Mouse (Mus musculus) liver, embryonic 15.5 days (tissue): ENCODE results near the gene Abl2. TPM values are rescaled to one million over a fixed set of nuclear protein-coding genes. Genes with fewer than 3 reads are reported as not detected.

ENCODE experiments used
- ATAC-seq: fragments of 200-750 bp; cut with Nextera tagmentation; 2 replicates; pipeline ENCODE4 v1.8.0; 2017; ENCODE audit warnings: moderate number of reproducible peaks, mild to moderate bottlenecking, moderate library complexity; ENCODE audit not compliant: insufficient read depth
- H3K27ac ChIP-seq: fragments of 300-500 bp; sonication (generic); replicated peaks from 2 replicates; pipeline ENCODE4 v1.5.1; 2015; ENCODE audit warnings: mild to moderate bottlenecking, inconsistent platforms
- H3K27me3 ChIP-seq: fragments of 300-500 bp; sonication (generic); 2 replicates; pipeline ENCODE4 v1.6.1; 2015; ENCODE audit warnings: mild to moderate bottlenecking, inconsistent platforms
- H3K36me3 ChIP-seq: fragments of 300-500 bp; sonication (generic); replicated peaks from 2 replicates; pipeline ENCODE4 v1.6.1; 2015; ENCODE audit warnings: moderate library complexity, mild to moderate bottlenecking, inconsistent platforms
- H3K4me1 ChIP-seq: fragments of 300-500 bp; sonication (generic); replicated peaks from 2 replicates; pipeline ENCODE4 v1.6.1; 2015; ENCODE audit warnings: inconsistent platforms
- H3K4me2 ChIP-seq: fragments of 300-500 bp; sonication (generic); 2 replicates; pipeline ENCODE4 v1.6.1; 2015; ENCODE audit warnings: moderate library complexity, mild to moderate bottlenecking, inconsistent platforms
- H3K4me3 ChIP-seq: fragments of 300-500 bp; sonication (generic); replicated peaks from 2 replicates; pipeline ENCODE4 v1.5.1; 2015; ENCODE audit warnings: mild to moderate bottlenecking, inconsistent platforms
- H3K9ac ChIP-seq: fragments of 300-500 bp; sonication (generic); 2 replicates; pipeline ENCODE4 v1.6.1; 2015; ENCODE audit warnings: moderate library complexity, mild to moderate bottlenecking, inconsistent platforms
- H3K9me3 ChIP-seq: fragments of 300-500 bp; sonication (generic); replicated peaks from 2 replicates; pipeline ENCODE4 v1.6.1; 2016; ENCODE audit warnings: inconsistent platforms
- WGBS: fragments of 180-500 bp; shearing (Covaris S2); methylation state at CpG from one replicate; pipeline ENCODE4 v1.1.7; 2015; ENCODE audit warnings: mixed read lengths; ENCODE audit not compliant: insufficient replicate concordance; 5-methylcytosine and 5-hydroxymethylcytosine counted together
- polyA plus RNA-seq: library from polyadenylated mRNA; unstranded; fragments of >200 nt; fragmentation: Nextera tagmentation; extraction: Ambion mirVana; gene quantifications from 2 replicates; pipeline ENCODE4 v1.2.1, GENCODE M21; 2015

Abl2 gene
- polyA plus RNA-seq, 1 experiment from 2014 or later, result 0.90 TPM

DNA sequence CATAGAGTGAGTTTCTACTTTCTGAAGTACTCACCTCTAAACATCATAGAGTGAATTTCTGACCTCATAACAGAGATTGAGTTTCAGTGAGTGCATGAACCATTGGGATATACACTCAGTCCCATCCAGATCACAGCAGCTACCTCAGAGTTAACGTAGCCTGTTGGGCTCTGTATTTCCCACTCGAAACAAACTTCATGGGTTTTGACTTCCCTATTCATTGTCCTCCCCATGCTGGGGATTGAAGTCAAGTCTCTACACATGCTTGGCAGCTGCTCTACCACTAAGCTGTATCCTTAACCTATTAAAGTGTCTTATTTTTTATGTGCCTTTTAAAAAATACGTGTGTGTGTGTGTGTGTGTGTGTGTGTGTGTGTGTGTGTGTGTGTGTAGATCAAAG lies 26.9 kb downstream of the Abl2 start:
- no peaks in the 10 kb centered on the region for H3K9me3 ChIP-seq
- peaks cover 7% of the 10 kb centered on the region; the same call in 1 of the 2 replicates for H3K4me1 ChIP-seq
- WGBS, result 50% methylated on average over 3 of the region's 3 CpGs
- ATAC-seq, result no peak
- H3K36me3 ChIP-seq, result no peaks in the 10 kb centered on the region
- H3K27me3 ChIP-seq, result no peaks in the 10 kb centered on the region
- H3K27ac ChIP-seq, result no peak overlapping the region
- no peak overlapping the region for H3K4me2 ChIP-seq
- H3K4me3 ChIP-seq, result no peak overlapping the region
- H3K9ac ChIP-seq, result no peak overlapping the region

DNA sequence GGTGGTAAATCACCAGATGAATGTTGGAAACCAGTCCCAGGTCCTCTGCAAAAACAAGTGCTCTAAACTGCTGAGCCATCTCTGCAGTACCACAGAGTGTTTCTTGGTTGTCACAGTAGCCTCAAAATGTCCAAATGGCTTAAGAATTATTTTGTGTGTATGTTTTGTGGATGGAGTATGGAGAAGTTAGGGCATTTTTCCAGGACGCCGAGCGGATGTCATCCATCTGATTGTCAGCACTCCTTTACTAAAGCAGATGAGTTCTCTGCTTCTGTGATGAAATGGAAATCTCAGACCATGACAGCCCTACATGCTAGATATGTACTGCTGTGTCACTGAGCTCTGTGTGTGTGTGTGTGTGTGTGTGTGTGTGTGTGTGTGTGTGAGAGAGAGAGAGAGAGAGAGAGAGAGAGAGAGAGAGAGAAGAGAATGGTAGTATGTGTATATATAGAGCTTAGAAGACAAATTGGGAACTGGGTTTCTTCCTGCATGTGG lies 31.3 kb downstream of the Abl2 start:
- no peaks in the 10 kb centered on the region for H3K36me3 ChIP-seq
- ATAC-seq, result no peak
- no peaks in the 10 kb centered on the region for H3K9me3 ChIP-seq
- no peak overlapping the region for H3K27ac ChIP-seq
- H3K4me1 ChIP-seq, result peaks cover 10% of the 10 kb centered on the region; the same call in 1 of the 2 replicates
- 82% methylated on average over 3 of the region's 3 CpGs for WGBS
- H3K4me2 ChIP-seq, result no peak overlapping the region
- no peaks in the 10 kb centered on the region for H3K27me3 ChIP-seq
- H3K4me3 ChIP-seq, result no peak overlapping the region
- H3K9ac ChIP-seq, result no peak overlapping the region

DNA sequence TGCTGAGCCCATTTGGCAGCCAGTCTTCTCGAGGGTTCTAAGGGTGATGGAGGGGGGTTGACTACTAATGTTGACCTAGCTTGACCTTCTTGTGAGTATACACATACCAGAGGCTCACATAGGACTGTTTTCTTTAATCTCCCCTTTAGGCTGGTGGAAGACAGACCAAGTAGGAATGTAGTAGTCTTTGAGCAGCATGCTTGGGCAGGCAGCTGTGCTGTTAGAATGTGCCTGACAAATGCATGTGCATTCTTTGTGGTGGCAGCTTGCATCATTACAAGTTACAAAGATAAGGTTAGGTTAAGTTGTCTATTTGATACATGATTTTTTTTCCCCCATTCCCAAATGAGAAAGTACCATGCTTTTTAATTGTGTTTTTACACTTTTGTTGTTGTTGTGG lies 31.8 kb downstream of the Abl2 start:
- ATAC-seq, result no peak
- Histone ChIP-seq H3K36me3 (no peaks in the 10 kb centered on the region), H3K27me3 (no peaks in the 10 kb centered on the region), H3K9me3 (no peaks in the 10 kb centered on the region), H3K9ac (no peak overlapping the region), H3K27ac (no peak overlapping the region), H3K4me3 (no peak overlapping the region), H3K4me2 (no peak overlapping the region), H3K4me1 (peaks cover 10% of the 10 kb centered on the region; the same call in 1 of the 2 replicates)
- 36% methylated on average over 1 of the region's 1 CpGs for WGBS

DNA sequence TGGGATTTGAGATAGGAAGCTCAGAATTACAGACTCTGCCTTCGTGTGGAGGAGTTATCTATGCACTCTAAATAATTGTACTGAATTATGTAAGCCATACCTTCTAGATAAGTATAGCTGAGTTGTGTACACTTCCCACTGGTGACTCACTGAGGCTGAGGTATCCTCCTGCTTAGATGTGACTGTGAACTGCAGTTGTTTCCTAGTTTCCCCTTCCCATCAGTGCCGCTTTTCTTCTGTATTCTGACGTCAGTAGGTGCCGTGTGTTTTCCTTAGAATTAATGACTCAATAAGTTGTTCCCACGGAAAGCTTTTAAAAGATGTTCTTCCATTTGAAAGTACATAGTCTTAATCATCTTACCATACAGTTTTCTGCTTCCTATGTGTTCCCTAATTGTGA lies 34.7 kb downstream of the Abl2 start:
- peaks cover 10% of the 10 kb centered on the region; the same call in 1 of the 2 replicates for H3K4me1 ChIP-seq
- 63% methylated on average over 5 of the region's 5 CpGs for WGBS
- H3K9ac ChIP-seq, result no peak overlapping the region
- H3K4me3 ChIP-seq, result no peak overlapping the region
- H3K4me2 ChIP-seq, result no peak overlapping the region
- H3K36me3 ChIP-seq, result no peaks in the 10 kb centered on the region
- H3K27me3 ChIP-seq, result no peaks in the 10 kb centered on the region
- no peak for ATAC-seq
- H3K9me3 ChIP-seq, result no peaks in the 10 kb centered on the region
- H3K27ac ChIP-seq, result no peak overlapping the region

DNA sequence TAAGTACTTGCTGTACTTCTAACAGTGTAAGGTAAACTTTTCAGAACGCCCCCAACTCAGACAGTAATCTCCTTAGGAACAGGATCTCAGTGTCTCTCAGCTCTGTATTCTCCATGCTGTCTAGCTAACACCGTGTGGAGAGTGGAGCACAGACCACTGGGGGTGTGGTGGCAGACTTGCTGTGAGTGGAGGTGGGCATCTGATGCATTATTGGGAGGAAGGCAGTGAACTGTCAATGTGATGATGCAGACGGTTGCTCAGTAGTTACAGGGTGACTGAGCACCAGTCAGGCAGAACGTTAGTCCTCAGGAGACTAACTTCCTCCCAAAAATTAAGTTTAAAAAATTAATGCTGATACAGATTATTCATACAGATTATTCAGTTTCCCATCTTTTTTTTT lies 38.5 kb downstream of the Abl2 start:
- Histone ChIP-seq H3K9me3 (no peaks in the 10 kb centered on the region), H3K4me2 (no peak overlapping the region), H3K4me1 (no peaks in the 10 kb centered on the region; the same call in 1 of the 2 replicates), H3K27me3 (no peaks in the 10 kb centered on the region), H3K4me3 (no peak overlapping the region), H3K9ac (no peak overlapping the region), H3K36me3 (no peaks in the 10 kb centered on the region), H3K27ac (no peak overlapping the region)
- 76% methylated on average over 4 of the region's 4 CpGs for WGBS
- no peak for ATAC-seq

DNA sequence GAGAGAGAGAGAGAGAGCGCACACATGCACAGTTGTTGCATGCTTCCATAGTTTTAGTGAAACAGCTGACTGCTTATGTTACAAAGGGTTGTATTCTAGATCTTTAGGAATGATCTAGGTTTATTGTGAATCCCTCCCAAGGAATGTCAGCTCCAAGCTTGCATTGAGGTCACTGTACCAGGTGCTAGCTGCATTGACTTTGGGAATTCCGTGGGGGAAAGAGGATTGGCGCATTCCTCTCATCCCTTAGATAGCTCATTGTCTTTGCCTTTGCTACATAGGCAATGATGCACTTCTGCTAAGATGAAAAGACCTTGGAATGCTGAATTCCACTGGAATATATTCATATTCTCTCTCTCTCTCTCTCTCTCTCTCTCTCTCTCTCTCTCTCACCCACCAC lies 44.0 kb downstream of the Abl2 start:
- H3K9ac ChIP-seq, result no peak overlapping the region
- peaks cover 8% of the 10 kb centered on the region for H3K4me1 ChIP-seq
- H3K9me3 ChIP-seq, result no peaks in the 10 kb centered on the region
- no peak overlapping the region for H3K4me2 ChIP-seq
- no peak overlapping the region for H3K4me3 ChIP-seq
- ATAC-seq, result no peak
- H3K27ac ChIP-seq, result no peak overlapping the region
- H3K27me3 ChIP-seq, result no peaks in the 10 kb centered on the region
- 81% methylated on average over 3 of the region's 3 CpGs for WGBS
- no peaks in the 10 kb centered on the region for H3K36me3 ChIP-seq

DNA sequence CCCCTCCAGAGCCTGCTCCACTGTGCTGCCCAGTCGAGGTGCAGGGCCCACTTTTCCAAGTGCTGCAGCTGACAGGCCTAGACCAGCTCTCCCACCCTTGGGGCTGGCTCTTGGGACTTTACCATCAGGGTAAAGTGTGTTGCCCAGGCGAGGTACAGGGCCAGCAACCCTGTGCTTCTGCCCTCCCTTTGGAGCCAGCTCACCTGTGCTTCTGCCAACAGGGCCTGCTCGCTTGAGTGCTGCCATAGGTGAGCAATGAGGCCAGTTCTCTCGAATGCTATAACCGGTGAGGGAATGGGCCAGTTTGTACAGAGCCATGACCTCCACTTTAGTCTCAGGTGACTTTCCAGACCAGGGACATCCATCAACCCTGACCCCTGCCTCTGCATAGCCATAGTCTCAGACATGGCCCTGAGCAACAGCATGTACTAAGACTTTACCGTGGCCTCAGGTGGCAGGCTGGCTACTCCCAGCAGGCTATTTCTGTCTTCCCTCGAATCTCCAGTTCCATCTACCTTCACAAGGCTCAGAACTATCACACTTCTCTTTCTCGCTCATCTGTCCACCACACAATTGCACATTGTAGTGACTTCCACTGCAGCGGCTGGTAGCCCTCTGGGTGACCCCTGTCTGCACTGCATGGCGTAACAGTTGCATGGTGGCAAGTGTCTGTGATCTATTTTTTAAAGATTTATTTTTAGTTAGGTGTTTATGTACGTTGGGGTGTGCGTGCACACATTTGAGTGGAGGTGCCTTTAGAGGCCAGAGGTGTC lies 46.7 kb downstream of the Abl2 start:
- no peak overlapping the region for H3K27ac ChIP-seq
- H3K27me3 ChIP-seq, result no peaks in the 10 kb centered on the region
- H3K9ac ChIP-seq, result no peak overlapping the region
- 0 out of 2 replicates have a peak, but pooled peaks have one; percentile 25 for ATAC-seq
- peaks cover 19% of the 10 kb centered on the region for H3K4me1 ChIP-seq
- no peak overlapping the region for H3K4me3 ChIP-seq
- WGBS, result 54% methylated on average over 12 of the region's 12 CpGs
- no peak overlapping the region for H3K4me2 ChIP-seq
- no peaks in the 10 kb centered on the region for H3K9me3 ChIP-seq
- no peaks in the 10 kb centered on the region for H3K36me3 ChIP-seq

DNA sequence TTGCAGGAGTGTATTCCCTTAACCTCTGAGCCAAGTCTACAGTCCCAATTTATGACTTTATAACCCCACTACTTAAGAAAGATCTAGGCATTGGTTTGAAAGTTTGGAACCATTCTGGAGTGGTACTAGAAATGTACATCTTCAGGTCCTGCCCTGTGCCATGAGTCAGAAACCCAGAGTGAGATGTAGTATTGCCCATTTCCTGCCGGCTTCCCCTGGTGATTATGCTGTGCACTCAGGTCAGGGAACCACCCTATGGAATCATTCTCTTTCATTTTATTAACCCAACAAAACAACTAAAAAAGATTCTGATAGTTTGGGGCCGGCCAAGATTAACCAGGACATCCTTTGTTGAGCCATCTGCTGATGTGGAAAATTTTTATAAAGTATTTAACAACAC lies 47.4 kb downstream of the Abl2 start:
- Histone ChIP-seq H3K9ac (no peak overlapping the region), H3K27me3 (no peaks in the 10 kb centered on the region), H3K4me1 (peaks cover 20% of the 10 kb centered on the region), H3K36me3 (no peaks in the 10 kb centered on the region), H3K27ac (no peak overlapping the region), H3K9me3 (no peaks in the 10 kb centered on the region), H3K4me2 (no peak overlapping the region), H3K4me3 (no peak overlapping the region)
- ATAC-seq, result no peak
- WGBS, result 66% methylated on average over 2 of the region's 2 CpGs

DNA sequence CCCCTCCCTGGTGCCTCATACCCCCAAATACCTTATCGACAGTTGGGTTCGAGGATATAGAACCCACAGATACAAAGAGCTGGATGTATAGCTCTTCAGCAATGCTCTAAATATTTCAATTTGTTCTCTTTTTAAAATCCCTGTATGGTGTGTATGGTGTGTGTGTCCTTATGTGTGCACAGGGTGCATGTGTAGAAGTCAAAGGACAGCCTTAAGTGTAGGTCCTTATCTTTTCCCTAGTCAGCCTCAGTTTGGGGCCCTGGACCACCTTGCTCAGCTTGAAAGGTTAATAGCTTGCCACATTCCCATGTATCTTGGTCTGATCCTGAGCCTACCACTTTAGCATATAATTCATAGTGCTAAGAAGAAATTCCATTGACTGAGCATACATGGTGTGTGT lies 49.9 kb downstream of the Abl2 start:
- H3K9me3 ChIP-seq, result no peaks in the 10 kb centered on the region
- H3K9ac ChIP-seq, result no peak overlapping the region
- H3K4me1 ChIP-seq, result peaks cover 20% of the 10 kb centered on the region
- H3K4me3 ChIP-seq, result no peak overlapping the region
- ATAC-seq, result no peak
- no peaks in the 10 kb centered on the region for H3K36me3 ChIP-seq
- H3K27ac ChIP-seq, result no peak overlapping the region
- no peak overlapping the region for H3K4me2 ChIP-seq
- no peaks in the 10 kb centered on the region for H3K27me3 ChIP-seq
- 78% methylated on average over 2 of the region's 2 CpGs for WGBS

DNA sequence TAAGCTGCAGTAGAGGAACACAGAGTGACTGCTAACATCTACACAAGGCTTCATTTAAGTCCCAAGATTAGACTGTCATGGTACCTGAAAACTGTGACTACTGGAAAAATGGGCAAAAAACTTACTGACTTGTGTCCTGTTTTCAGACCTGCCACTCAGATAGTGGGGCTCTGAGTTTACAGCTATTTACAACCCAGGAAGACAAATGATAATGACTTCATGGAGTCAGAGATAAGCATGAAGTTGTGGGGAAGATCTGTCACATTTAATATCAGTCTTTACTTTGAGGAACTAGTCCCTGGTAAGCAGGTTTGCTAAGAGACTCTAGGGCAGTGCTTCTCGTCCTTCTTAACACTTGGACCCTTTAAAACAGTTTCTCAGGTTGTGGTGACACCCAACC lies 51.7 kb downstream of the Abl2 start:
- Histone ChIP-seq H3K4me1 (peaks cover 28% of the 10 kb centered on the region), H3K36me3 (no peaks in the 10 kb centered on the region), H3K27ac (no peak overlapping the region), H3K9me3 (no peaks in the 10 kb centered on the region), H3K4me2 (no peak overlapping the region), H3K4me3 (no peak overlapping the region), H3K9ac (no peak overlapping the region), H3K27me3 (no peaks in the 10 kb centered on the region)
- ATAC-seq, result no peak
- 21% methylated on average over 1 of the region's 1 CpGs for WGBS

DNA sequence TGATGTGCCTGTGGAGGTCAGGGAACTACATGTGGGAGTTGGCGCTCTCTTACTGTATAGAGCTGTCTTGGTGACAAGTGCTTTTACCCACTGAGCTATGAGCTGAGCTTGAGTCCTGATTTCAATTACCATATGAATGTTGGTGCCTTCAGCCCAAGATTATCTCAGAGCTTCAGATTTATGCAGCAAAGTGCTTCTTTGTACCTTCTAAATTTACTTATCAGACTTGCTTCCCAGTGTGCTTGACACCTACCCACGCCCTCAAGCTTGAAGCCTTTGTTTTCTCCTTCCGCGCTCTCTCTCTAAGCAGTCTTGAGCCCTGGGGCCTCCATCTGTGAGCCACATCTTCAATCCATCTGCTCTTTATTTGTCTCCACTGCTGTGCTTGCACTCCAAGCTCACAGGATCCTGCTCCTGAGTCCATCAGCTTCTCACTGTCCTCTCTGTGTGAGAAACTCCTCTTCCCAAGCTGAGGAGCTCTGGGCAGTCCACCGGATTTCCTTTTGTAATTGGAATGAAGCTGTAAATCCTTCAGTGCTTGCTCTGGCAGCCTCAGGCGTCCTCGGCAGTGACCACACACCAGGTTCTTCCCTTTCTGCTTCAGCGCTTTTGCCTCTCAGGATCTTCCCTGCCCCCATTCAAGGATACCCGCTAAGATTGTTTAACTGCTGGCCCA lies 55.4 kb downstream of the Abl2 start:
- no peak overlapping the region for H3K9ac ChIP-seq
- no peaks in the 10 kb centered on the region for H3K9me3 ChIP-seq
- no peak overlapping the region for H3K4me2 ChIP-seq
- H3K4me1 ChIP-seq, result peaks cover 57% of the 10 kb centered on the region
- WGBS, result 34% methylated on average over 9 of the region's 9 CpGs
- no peak for ATAC-seq
- H3K4me3 ChIP-seq, result no peak overlapping the region
- H3K36me3 ChIP-seq, result no peaks in the 10 kb centered on the region
- H3K27me3 ChIP-seq, result no peaks in the 10 kb centered on the region
- no peak overlapping the region for H3K27ac ChIP-seq
